Mouse (Mus musculus) duodenum, adult 2 months (tissue): ENCODE results near the gene Olfr1368. TPM values are rescaled to one million over a fixed set of nuclear protein-coding genes. Genes with fewer than 3 reads are reported as not detected.

Source experiments
- polyA plus RNA-seq: library from polyadenylated mRNA; depleted of rRNA; stranded (reverse); fragments of >200 nt; gene quantifications from 2 replicates; pipeline ENCODE4 v1.2.3, GENCODE M21; 2012; ENCODE audit warnings: low replicate concordance; rRNA removed

Gene Olfr1368
- polyA plus RNA-seq, result not detected in 2 replicates

DNA sequence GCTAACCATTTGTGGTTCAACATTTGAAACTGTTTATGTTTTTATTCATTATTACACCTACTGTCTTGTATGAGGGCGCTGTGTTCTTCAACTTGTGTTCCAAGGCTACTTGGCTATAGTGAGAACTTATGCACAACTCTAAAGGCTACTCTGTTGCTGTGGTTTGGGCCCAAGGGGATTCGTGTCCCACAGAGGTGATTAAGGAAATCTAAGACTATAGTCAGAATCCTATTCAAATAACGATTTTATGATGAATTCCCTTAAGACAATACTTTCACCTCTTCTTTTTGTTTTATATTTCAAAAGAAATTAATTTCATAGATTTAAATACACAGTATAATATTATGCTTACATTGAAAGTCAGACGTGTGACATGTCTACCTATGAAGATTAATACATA, at the start of gene Olfr1368:
Gene Olfr1368 (minus strand): TSS at position 101 of the 400 bp plus-strand sequence.

DNA sequence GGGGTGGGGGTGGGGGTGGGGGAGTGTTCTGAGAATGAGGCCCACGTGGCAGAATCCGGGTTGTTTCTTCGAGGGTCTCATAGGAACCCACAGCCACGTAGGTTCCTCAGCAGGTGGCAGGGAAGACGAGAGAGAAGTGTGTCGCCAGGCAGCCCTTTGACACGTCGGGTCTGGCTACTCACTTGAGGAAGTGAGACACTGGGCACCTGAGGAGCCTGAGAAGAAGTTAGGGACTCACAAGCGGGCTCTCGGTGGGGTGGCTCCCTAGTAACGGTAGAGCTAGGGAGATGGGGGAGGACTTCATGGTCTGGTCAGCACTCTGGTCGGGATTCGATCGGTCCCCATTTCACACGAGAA, 33.7 kb upstream of the Olfr1368 start, which contains the start of gene Trim27:
Gene Trim27 (plus strand): TSS at position 79 of the 357 bp plus-strand sequence.

GRCm38 (mm10) chr13:21129339-21129738, 16.3 kb downstream of the Olfr1368 start, which contains the start of gene Olfr263:
Gene Olfr263 (plus strand): TSS chr13:21129639.

GRCm38 (mm10) chr13:21111183-21111582, 34.5 kb downstream of the Olfr1368 start, which contains the start of gene Olfr1369-ps1:
Gene Olfr1369-ps1 (plus strand): TSS chr13:21111483.

Other genes starting within 250 kb of the Olfr1368 start
- gene Olfr1370, start 70.9 kb downstream of the Olfr1368 start, polyA plus RNA-seq, result not detected in 2 replicates
- not detected in 2 replicates for gene Olfr1369-ps1, start 34.4 kb downstream of the Olfr1368 start, polyA plus RNA-seq
- not detected in 2 replicates for gene Olfr263, start 16.2 kb downstream of the Olfr1368 start, polyA plus RNA-seq
- 66.9 and 77.8 TPM in 2 replicates for gene Trim27, start 33.6 kb upstream of the Olfr1368 start, polyA plus RNA-seq
- not detected in 2 replicates for gene Gpx5, start 146.9 kb upstream of the Olfr1368 start, polyA plus RNA-seq
- not detected in 2 replicates for gene Gpx6, start 166.3 kb upstream of the Olfr1368 start, polyA plus RNA-seq
- gene Olfr1367, start 201.0 kb upstream of the Olfr1368 start, polyA plus RNA-seq, result not detected in 2 replicates
- gene Zscan12, start 217.0 kb upstream of the Olfr1368 start, polyA plus RNA-seq, result 0.07 and 0.13 TPM in 2 replicates